Mouse (Mus musculus): ENCODE measurements at regions not wholly inside any gene's neighbourhood (a gene's known extent, or its start where the extent isn't known, plus 50 kb on each side); places are given as distances from the start of the nearest gene placed in this dataset.

- no peak for DNase-seq
Measured at GRCm38 (mm10) chr4:154726636-154727045, 59.0 kb upstream of the Actrt2 start.

- DNase-seq: no peak
Measured at GRCm38 (mm10) chr4:154727945-154728344, 60.3 kb upstream of the Actrt2 start.

- DNase-seq: no peak
Measured at GRCm38 (mm10) chr4:154730646-154731045, 63.0 kb upstream of the Actrt2 start.

GRCm38 (mm10) chr4:154731345-154731744, 63.7 kb upstream of the Actrt2 start:
- no peak for DNase-seq

GRCm38 (mm10) chr4:154736071-154736470, 68.4 kb upstream of the Actrt2 start:
- DNase-seq: no peak

- no peak for DNase-seq
Measured at GRCm38 (mm10) chr4:154741123-154741890, 73.6 kb upstream of the Actrt2 start.

- DNase-seq: no peak
Measured at GRCm38 (mm10) chr4:154746323-154747005, 78.8 kb upstream of the Actrt2 start.

- no peak for DNase-seq
Measured at GRCm38 (mm10) chr4:154747006-154747343, 79.3 kb upstream of the Actrt2 start.

- peak; percentile 43 for DNase-seq
Measured at GRCm38 (mm10) chr4:154749160-154749559, 81.5 kb upstream of the Actrt2 start.

- no peak for DNase-seq
Measured at GRCm38 (mm10) chr4:154749996-154750395, 82.3 kb upstream of the Actrt2 start.

GRCm38 (mm10) chr4:154750440-154751107, 82.9 kb upstream of the Actrt2 start:
- DNase-seq: no peak

GRCm38 (mm10) chr4:154754445-154754844, 82.8 kb upstream of the Ttc34 start:
- no peak for DNase-seq

GRCm38 (mm10) chr4:154756740-154757446, 80.4 kb upstream of the Ttc34 start:
- DNase-seq: no peak

- no peak for DNase-seq
Measured at GRCm38 (mm10) chr4:154759881-154760280, 77.4 kb upstream of the Ttc34 start.

GRCm38 (mm10) chr4:154764238-154764637, 73.0 kb upstream of the Ttc34 start:
- DNase-seq: no peak

GRCm38 (mm10) chr4:154766158-154766557, 71.1 kb upstream of the Ttc34 start:
- DNase-seq: no peak

GRCm38 (mm10) chr4:154771330-154772076, 65.8 kb upstream of the Ttc34 start:
- DNase-seq: no peak

- no peak for DNase-seq
Measured at GRCm38 (mm10) chr4:154772077-154772462, 65.2 kb upstream of the Ttc34 start.

GRCm38 (mm10) chr4:154773830-154774229, 63.4 kb upstream of the Ttc34 start:
- no peak for DNase-seq

- DNase-seq: no peak
Measured at GRCm38 (mm10) chr4:154774332-154774731, 62.9 kb upstream of the Ttc34 start.

- no peak for DNase-seq
Measured at GRCm38 (mm10) chr4:154778818-154779217, 58.4 kb upstream of the Ttc34 start.

GRCm38 (mm10) chr4:154781391-154781790, 55.9 kb upstream of the Ttc34 start:
- DNase-seq: no peak

GRCm38 (mm10) chr4:154782291-154782690, 55.0 kb upstream of the Ttc34 start:
- DNase-seq: no peak

Measured in lung, postnatal 14 days (tissue).